ENCODE assay signal across 8 mouse cellular contexts in the genomic region with DNA sequence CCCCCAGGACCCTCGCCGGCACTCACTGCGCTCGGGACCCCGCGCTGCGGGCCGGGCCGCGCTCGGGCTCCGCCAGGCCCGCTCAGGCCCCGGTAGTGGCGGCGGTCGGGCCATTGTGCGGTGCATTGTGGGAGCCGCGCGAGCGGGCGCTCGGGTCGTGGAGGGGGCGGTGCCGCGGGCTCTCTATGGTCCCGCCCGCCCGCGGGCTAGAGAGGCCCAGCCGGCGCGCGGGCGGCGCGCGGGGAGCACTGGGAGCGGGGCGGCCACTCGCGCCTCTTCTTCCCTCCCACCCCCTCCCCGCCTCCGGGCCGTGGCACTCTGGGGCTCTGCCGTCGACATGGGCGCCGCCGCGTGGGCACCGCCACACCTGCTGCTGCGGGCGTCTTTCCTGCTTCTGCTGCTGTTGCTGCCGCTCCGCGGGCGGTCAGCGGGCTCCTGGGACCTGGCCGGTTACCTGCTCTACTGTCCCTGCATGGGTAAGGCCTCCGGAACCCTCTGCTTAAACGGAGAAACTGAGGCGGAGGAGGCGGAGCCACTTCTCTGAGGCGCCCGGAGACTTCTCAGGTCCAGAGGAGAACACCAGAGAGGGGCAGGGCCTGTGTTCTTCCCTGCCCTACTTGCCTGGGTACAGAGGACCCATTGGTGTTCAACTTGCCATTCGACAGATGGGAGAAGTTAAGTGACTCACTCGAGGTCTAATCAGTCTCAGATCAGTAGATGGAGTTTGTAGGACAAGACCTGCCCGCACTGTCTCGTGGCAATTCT. TPM values are rescaled to one million over a fixed set of nuclear protein-coding genes. Genes with fewer than 3 reads are reported as not detected.
DNase-seq lines count a peak whose midpoint lies in the region; ATAC-seq and TF ChIP-seq lines count a peak whose summit lies in the region.

TSS of gene Plagl2 (minus strand) at position 177 of the 765 bp plus-strand sequence.
TSS of gene Pofut1 (plus strand) at position 284 of the 765 bp plus-strand sequence.

- H3K4me2 ChIP-seq in forebrain, embryonic 16.5 days (ENCODE audit: low read length): peak within 1 kb of the TSS; percentile 83
- H3K4me2 ChIP-seq in lung, embryonic 15.5 days: peak within 1 kb of the TSS; percentile 72

- peak; percentile 68 for DNase-seq in ES-E14 (ENCODE audit: low read depth, low spot score)
- peak; percentile 89 for DNase-seq in cerebellum, adult 11-12 months
- peak; percentile 91 for DNase-seq in heart, postnatal 4 days
- peak; percentile 68 to 80 for DNase-seq in layer of hippocampus, adult 8-10 months (ENCODE audit: low spot score in 2 of 2)
- DNase-seq in ovary, adult 18-20 months (ENCODE audit: low spot score): peak; percentile 86
- peak; percentile 94 for DNase-seq in thymus, postnatal 0 days (ENCODE audit: low spot score)

- under 1% methylated on average over 52 of the region's 72 CpGs for WGBS in forebrain, embryonic 16.5 days
- under 1% methylated on average over 70 of the region's 72 CpGs for WGBS in lung, embryonic 15.5 days

- ATAC-seq in forebrain, embryonic 16.5 days: peak; percentile 99
- peak; percentile 97 for ATAC-seq in lung, embryonic 15.5 days (ENCODE audit: borderline replicate concordance, extremely low read depth, low FRiP score, low TSS enrichment)

- in situ Hi-C loops in ES-E14 (cut with MboI; ENCODE audit: low sequenced_read_pairs in 2 of 2, unreplicated experiment in 2 of 2): no loop called here

- H3K27ac ChIP-seq in ES-E14 (ENCODE audit: insufficient read depth, low read depth, low read length, poor library complexity, severe bottlenecking): peak within 1 kb of the TSS; percentile 6; the same call in 1 of the 2 replicates
- H3K27ac ChIP-seq in forebrain, embryonic 16.5 days (ENCODE audit: low read length): peak within 1 kb of the TSS; percentile 87
- peak within 1 kb of the TSS; percentile 96 for H3K27ac ChIP-seq in lung, embryonic 15.5 days

- no peaks in the 10 kb centered on the region; the same call in 1 of the 2 replicates for H3K36me3 ChIP-seq in ES-E14 (ENCODE audit: control insufficient read depth, insufficient read depth, low read length, poor library complexity, severe bottlenecking)
- 0 out of 2 replicates have a peak, but pooled peaks cover 4% of the 10 kb centered on the region for H3K36me3 ChIP-seq in forebrain, embryonic 16.5 days (ENCODE audit: control insufficient read depth, insufficient read depth)
- H3K36me3 ChIP-seq in lung, embryonic 15.5 days: peaks cover 5% of the 10 kb centered on the region

- no peaks in the 10 kb centered on the region for H3K9me3 ChIP-seq in ES-E14 (ENCODE audit: control insufficient read depth, insufficient read depth, low read depth, low read length)
- H3K9me3 ChIP-seq in forebrain, embryonic 16.5 days (ENCODE audit: control insufficient read depth, low read length): no peaks in the 10 kb centered on the region
- no peaks in the 10 kb centered on the region for H3K9me3 ChIP-seq in lung, embryonic 15.5 days

- peak within 1 kb of the TSS; percentile 85 for H3K9ac ChIP-seq in ES-E14 (ENCODE audit: insufficient read depth, low read depth, low read length, poor library complexity, severe bottlenecking)
- H3K9ac ChIP-seq in forebrain, embryonic 16.5 days (replicated peaks; ENCODE audit: low read depth, low read length): peak within 1 kb of the TSS; percentile 98
- peak within 1 kb of the TSS; percentile 100 for H3K9ac ChIP-seq in lung, embryonic 15.5 days

- no peaks in the 10 kb centered on the region for H3K27me3 ChIP-seq in forebrain, embryonic 16.5 days (replicated peaks; ENCODE audit: control insufficient read depth, insufficient read depth, low read length)
- H3K27me3 ChIP-seq in lung, embryonic 15.5 days: no peaks in the 10 kb centered on the region

- H3K4me1 ChIP-seq in ES-E14 (ENCODE audit: control insufficient read depth in 2 of 2, insufficient read depth in 2 of 2, low read length in 2 of 2, poor library complexity in 1 of 2): peaks cover 0 to 2% of the 10 kb centered on the region in 2 experiments; a peak in 2 of 4 replicates
- H3K4me1 ChIP-seq in forebrain, embryonic 16.5 days (replicated peaks; ENCODE audit: control insufficient read depth, insufficient read depth, low read length): peaks cover 27% of the 10 kb centered on the region
- H3K4me1 ChIP-seq in lung, embryonic 15.5 days: peaks cover 39% of the 10 kb centered on the region

- H3K4me3 ChIP-seq in ES-E14 (ENCODE audit: insufficient read depth in 1 of 2, low read depth in 1 of 2, low read length in 2 of 2, poor library complexity in 1 of 2, severe bottlenecking in 1 of 2): peak within 1 kb of the TSS; percentile 82 to 99
- H3K4me3 ChIP-seq in forebrain, embryonic 16.5 days (replicated peaks; ENCODE audit: low read length): peak within 1 kb of the TSS; percentile 72
- peak within 1 kb of the TSS; percentile 99 for H3K4me3 ChIP-seq in lung, embryonic 15.5 days

TF ChIP-seq in ES-E14, 5 proteins besides CTCF, POLR2A, EP300 and RAD21:
- TF ChIP-seq HCFC1 (IDR thresholded peaks at IDR 0.05; ENCODE audit: borderline replicate concordance, insufficient read depth, low read length) (0 out of 2 replicates have a peak, but pooled peaks have one; percentile 15), MAFK (IDR thresholded peaks at IDR 0.05; ENCODE audit: insufficient read depth, low read depth, low read length) (no peak)

RNA-seq across cellular contexts. Expression of gene Plagl2, which starts in this region (rescaled TPM):
- total RNA-seq in ES-E14 (2012; rRNA removed): 3.5 and 3.9 TPM in 2 replicates
- 6.4 and 6.9 TPM in 2 replicates for polyA plus RNA-seq in forebrain, embryonic 16.5 days (2015; fragmentation: Nextera tagmentation; extraction: Ambion mirVana)
- total RNA-seq in heart, postnatal 4 days (2021): 1 to 10 TPM; 8.4 to 9.7 TPM
- total RNA-seq in layer of hippocampus, adult 8-10 months (2022): 1 to 10 TPM; 6.6 to 7.2 (median 6.7) TPM
- polyA plus RNA-seq in lung, embryonic 15.5 days (2015; fragmentation: Nextera tagmentation; extraction: Ambion mirVana): 12.9 and 13.0 TPM in 2 replicates
- polyA plus RNA-seq in thymus, postnatal 0 days (2015; fragmentation: Nextera tagmentation; extraction: Ambion mirVana): 12.1 and 14.5 TPM in 2 replicates

RNA-seq across cellular contexts. Expression of gene Pofut1, which starts in this region (rescaled TPM):
- 29.2 and 37.8 TPM in 2 replicates for total RNA-seq in ES-E14 (2012; rRNA removed)
- polyA plus RNA-seq in forebrain, embryonic 16.5 days (2015; fragmentation: Nextera tagmentation; extraction: Ambion mirVana): 4.1 and 6.3 TPM in 2 replicates
- 10 to 100 TPM; 21.8 to 25.0 TPM for total RNA-seq in heart, postnatal 4 days (2021)
- 10 to 100 TPM; 20.7 to 22.4 (median 21.6) TPM for total RNA-seq in layer of hippocampus, adult 8-10 months (2022)
- 5.8 and 6.1 TPM in 2 replicates for polyA plus RNA-seq in lung, embryonic 15.5 days (2015; fragmentation: Nextera tagmentation; extraction: Ambion mirVana)
- 2.7 and 4.6 TPM in 2 replicates for polyA plus RNA-seq in thymus, postnatal 0 days (2015; fragmentation: Nextera tagmentation; extraction: Ambion mirVana)

Comparison
In these comparisons a context has a peak if more than half of its experiments do, and no peak if none do; other contexts are left out.
1. Peak in every context shown above with its lines: DNase-seq, ATAC-seq, H3K4me3 ChIP-seq and H3K27ac ChIP-seq.
2. H3K27ac ChIP-seq: peak in every context shown above with its lines; median percentile 96 in lung, embryonic 15.5 days; 87 in forebrain, embryonic 16.5 days; 6 in ES-E14.